Mouse (Mus musculus): ENCODE data around the gene Zg16.
"Not testable (repeated sequence)": the region's sequence is repeated elsewhere in the genome, so short reads cannot be mapped to it uniquely, and the experiment has no call there.

Gene Zg16

GRCm38 (mm10) chr7:127103960-127104359 lies 16.8 kb upstream of the Zg16 start:
- no peak for DNase-seq

GRCm38 (mm10) chr7:127102148-127102547 lies 15.0 kb upstream of the Zg16 start:
- no peak for DNase-seq

- no peak for DNase-seq
Measured at GRCm38 (mm10) chr7:127101451-127102016, 14.4 kb upstream of the Zg16 start.

- DNase-seq = no peak
Measured at GRCm38 (mm10) chr7:127099528-127099927, 12.4 kb upstream of the Zg16 start.

GRCm38 (mm10) chr7:127098950-127099349 lies 11.8 kb upstream of the Zg16 start:
- DNase-seq = no peak

GRCm38 (mm10) chr7:127098521-127098920 lies 11.4 kb upstream of the Zg16 start:
- DNase-seq = no peak

GRCm38 (mm10) chr7:127096456-127096855 lies 9.3 kb upstream of the Zg16 start:
- no peak for DNase-seq

GRCm38 (mm10) chr7:127093914-127094313 lies 6.8 kb upstream of the Zg16 start:
- DNase-seq = no peak

- DNase-seq = peak; percentile 89
Measured at GRCm38 (mm10) chr7:127091114-127091896, 4.2 kb upstream of the Zg16 start, which contains the start of gene AI467606. TSS of gene AI467606 (plus strand) at chr7:127091359.

GRCm38 (mm10) chr7:127090154-127091113 lies 3.3 kb upstream of the Zg16 start:
- DNase-seq = no peak

- DNase-seq = peak; percentile 50 to 61
Measured at GRCm38 (mm10) chr7:127088901-127089845, 2.0 kb upstream of the Zg16 start.

- no peak for DNase-seq
Measured at GRCm38 (mm10) chr7:127088083-127088482, 955 bp upstream of the Zg16 start.

GRCm38 (mm10) chr7:127085751-127086150 lies 1.4 kb downstream of the Zg16 start:
- not testable (repeated sequence) for DNase-seq

- no peak for DNase-seq
Measured at GRCm38 (mm10) chr7:127084794-127085193, 2.3 kb downstream of the Zg16 start.

- no peak for DNase-seq
Measured at GRCm38 (mm10) chr7:127083689-127084088, 3.4 kb downstream of the Zg16 start.

- no peak for DNase-seq
Measured at GRCm38 (mm10) chr7:127082995-127083394, 4.1 kb downstream of the Zg16 start.

- DNase-seq = no peak
Measured at GRCm38 (mm10) chr7:127082271-127082670, 4.9 kb downstream of the Zg16 start.

GRCm38 (mm10) chr7:127080045-127080444 lies 7.1 kb downstream of the Zg16 start:
- no peak for DNase-seq

GRCm38 (mm10) chr7:127077692-127078091 lies 9.4 kb downstream of the Zg16 start:
- DNase-seq = no peak

- DNase-seq = no peak
Measured at GRCm38 (mm10) chr7:127076188-127076587, 10.9 kb downstream of the Zg16 start.

GRCm38 (mm10) chr7:127073221-127073620 lies 13.9 kb downstream of the Zg16 start:
- DNase-seq = no peak

GRCm38 (mm10) chr7:127070871-127071413 lies 16.2 kb downstream of the Zg16 start:
- DNase-seq = no peak

Data from lung, adult 18-20 months (tissue).